Mouse (Mus musculus): ENCODE measurements around the gene Mrgprb2.

Gene Mrgprb2

GRCm38 (mm10) chr7:48557986-48558385 lies at the start of gene Mrgprb2:
Gene Mrgprb2, minus strand, starts transcription at chr7:48558086.
- no peak for DNase-seq
